10 mouse cellular contexts compared by ENCODE assay signal in genomic region chr2:167789471-167789923, GRCm38 (mm10).
A peak's percentile ranks its signal among the peaks of the same experiment; 100 is the strongest.
DNase-seq lines count a peak whose midpoint lies in the region; ATAC-seq and TF ChIP-seq lines count a peak whose summit lies in the region.
"Had no signal": no experiment of that assay in that cellular context is flagged by ENCODE, and none has a peak within 500 bp of the region (broad histone marks: within the 10 kb centered on the region; RNA-seq: fewer than 3 reads in every experiment).

No protein-coding gene starts in this region.

- WGBS in kidney, embryonic 16.5 days = 74% methylated on average over 11 of the region's 11 CpGs
- WGBS in limb, embryonic 10.5 days = 90% methylated on average over 11 of the region's 11 CpGs

- H3K4me3 ChIP-seq in kidney, embryonic 16.5 days (ENCODE audit: low read length) = no peak overlapping the region
- no peak overlapping the region for H3K4me3 ChIP-seq in C2C12 (ENCODE audit: insufficient read depth, poor library complexity, severe bottlenecking)
- H3K4me3 ChIP-seq in limb, embryonic 10.5 days = no peak overlapping the region
- H3K4me3 ChIP-seq: megakaryocyte, embryonic 14.5 days had no signal

- no peak overlapping the region for H3K27ac ChIP-seq in kidney, embryonic 16.5 days (ENCODE audit: low read length)
- H3K27ac ChIP-seq in limb, embryonic 10.5 days = peak overlapping the region; percentile 38; the same call in 1 of the 2 replicates

- H3K9ac ChIP-seq in kidney, embryonic 16.5 days (replicated peaks; ENCODE audit: low read length) = no peak overlapping the region

- no peaks in the 10 kb centered on the region for H3K36me3 ChIP-seq in kidney, embryonic 16.5 days (ENCODE audit: insufficient read depth, low read length)
- no peaks in the 10 kb centered on the region for H3K36me3 ChIP-seq in C2C12 (ENCODE audit: control insufficient read depth, insufficient read depth)
- H3K36me3 ChIP-seq in limb, embryonic 10.5 days = no peaks in the 10 kb centered on the region

- ATAC-seq in kidney, embryonic 16.5 days (ENCODE audit: low FRiP score, low TSS enrichment) = 0 out of 2 replicates have a peak, but pooled peaks have one; percentile 8
- no peak for ATAC-seq in CD4-positive, CD25-positive, alpha-beta regulatory T cell, adult 4 months

- no peak for TF ChIP-seq CTCF in C2C12 (IDR thresholded peaks at IDR 0.05; ENCODE audit: control insufficient read depth, insufficient read depth, insufficient read length)

- DNase-seq in kidney, postnatal 10 days = no peak
- peak; percentile 60 to 72 for DNase-seq in adrenal gland, postnatal 36 days
- DNase-seq in limb, embryonic 10.5 days (ENCODE audit: low spot score) = no peak
- DNase-seq in cerebellum, postnatal 14 days = no peak
- no peak for DNase-seq in cerebellum, postnatal 36 days
- DNase-seq: thymus, postnatal 14 days had no signal

- H3K27me3 ChIP-seq in kidney, embryonic 16.5 days (ENCODE audit: insufficient read depth, low read length) = no peaks in the 10 kb centered on the region
- no peaks in the 10 kb centered on the region for H3K27me3 ChIP-seq in C2C12 (ENCODE audit: control insufficient read depth, insufficient read depth, insufficient read length)
- no peaks in the 10 kb centered on the region for H3K27me3 ChIP-seq in limb, embryonic 10.5 days (ENCODE audit: low read depth, poor library complexity, severe bottlenecking)

- H3K9me3 ChIP-seq in kidney, embryonic 16.5 days (ENCODE audit: low read length) = no peaks in the 10 kb centered on the region
- no peaks in the 10 kb centered on the region for H3K9me3 ChIP-seq in limb, embryonic 10.5 days (replicated peaks)

- H3K79me3 ChIP-seq in C2C12 (ENCODE audit: low read depth) = no peaks in the 10 kb centered on the region

- peaks cover 9% of the 10 kb centered on the region; the same call in 1 of the 2 replicates for H3K4me1 ChIP-seq in kidney, embryonic 16.5 days (ENCODE audit: insufficient read depth, low read length)
- peaks cover 14% of the 10 kb centered on the region; the same call in 1 of the 2 replicates for H3K4me1 ChIP-seq in limb, embryonic 10.5 days

- H3K79me2 ChIP-seq in C2C12 (ENCODE audit: control insufficient read depth, insufficient read depth) = no peaks in the 10 kb centered on the region

- no peak overlapping the region for H3K4me2 ChIP-seq in kidney, embryonic 16.5 days (replicated peaks; ENCODE audit: low read depth, low read length)

- peak overlapping the region; percentile 38 for H3ac ChIP-seq in C2C12 (ENCODE audit: control insufficient read depth, insufficient read length, low read depth)

TF ChIP-seq in C2C12, 6 proteins besides CTCF, POLR2A, EP300 and RAD21:
- TF ChIP-seq MYOG (IDR thresholded peaks at IDR 0.05; ENCODE audit: control insufficient read depth, extremely low read depth, insufficient read length) (no peak), FOSL1 (IDR thresholded peaks at IDR 0.05; ENCODE audit: insufficient read depth, low read length, poor library complexity, severe bottlenecking) (peak; percentile 51), CEBPB (IDR thresholded peaks at IDR 0.05; ENCODE audit: low read depth) (no peak), USF1 (IDR thresholded peaks at IDR 0.05; ENCODE audit: low read depth) (no peak), MAX (IDR thresholded peaks at IDR 0.05) (peak; percentile 18), MYOD1 (IDR thresholded peaks at IDR 0.05; ENCODE audit: control insufficient read depth, insufficient read length, low read depth) (peak; percentile 13)

Comparison
In these comparisons a context has a peak if more than half of its experiments do, and no peak if none do; other contexts are left out.
1. DNase-seq: peak in adrenal gland, postnatal 36 days (2 of 2); none in kidney, postnatal 10 days (single experiment), limb, embryonic 10.5 days (single experiment), cerebellum, postnatal 14 days (0 of 2) and cerebellum, postnatal 36 days (0 of 2).